8 mouse cellular contexts compared by ENCODE assay signal in genomic region chr9:123529392-123530157, GRCm38 (mm10). TPM values are rescaled to one million over a fixed set of nuclear protein-coding genes. Genes with fewer than 3 reads are reported as not detected.
DNase-seq lines count a peak whose midpoint lies in the region; ATAC-seq and TF ChIP-seq lines count a peak whose summit lies in the region.

TSS of gene Sacm1l (plus strand) at chr9:123529759.

- H3K4me2 ChIP-seq in forebrain, embryonic 16.5 days (ENCODE audit: low read length) = peak within 1 kb of the TSS; percentile 79
- H3K4me2 ChIP-seq in lung, embryonic 14.5 days = peak within 1 kb of the TSS; percentile 71

- H3K4me1 ChIP-seq in G1E (ENCODE audit: insufficient read depth, low read depth, low read length) = peaks cover 35% of the 10 kb centered on the region
- H3K4me1 ChIP-seq in forebrain, embryonic 16.5 days (replicated peaks; ENCODE audit: control insufficient read depth, insufficient read depth, low read length) = peaks cover 20% of the 10 kb centered on the region
- H3K4me1 ChIP-seq in lung, embryonic 14.5 days (ENCODE audit: insufficient read depth) = peaks cover 7% of the 10 kb centered on the region; the same call in 1 of the 2 replicates
- H3K4me1 ChIP-seq in olfactory bulb, adult 2 months (ENCODE audit: control insufficient read depth, insufficient read depth, low read length) = no peaks in the 10 kb centered on the region
- H3K4me1 ChIP-seq in thymus, adult 2 months (replicated peaks; ENCODE audit: control insufficient read depth, insufficient read depth, low read length) = peaks cover 4% of the 10 kb centered on the region

- TF ChIP-seq CTCF in G1E (IDR thresholded peaks at IDR 0.05; ENCODE audit: low read depth, low read length) = no peak
- TF ChIP-seq CTCF in layer of hippocampus, adult 2 months (conservative IDR thresholded peaks at IDR 0.05) = no peak
- no peak for TF ChIP-seq CTCF in lung, embryonic 14.5 days (IDR thresholded peaks at IDR 0.05; ENCODE audit: low read depth)
- TF ChIP-seq CTCF in olfactory bulb, adult 2 months (IDR thresholded peaks at IDR 0.05; ENCODE audit: insufficient read depth, low read depth, low read length) = no peak
- TF ChIP-seq CTCF in thymus, adult 2 months (IDR thresholded peaks at IDR 0.05; ENCODE audit: borderline replicate concordance, control insufficient read depth, extremely low read depth, insufficient read depth, low read length, poor library complexity) = peak; percentile 47; the same call in 1 of the 2 replicates

- peak; percentile 61; the same call in 1 of the 2 replicates for TF ChIP-seq POLR2A in olfactory bulb, adult 2 months (IDR thresholded peaks at IDR 0.05; ENCODE audit: insufficient read depth, low read depth, low read length)
- TF ChIP-seq POLR2A in thymus, adult 2 months (IDR thresholded peaks at IDR 0.05; ENCODE audit: control insufficient read depth, extremely low read depth, insufficient read depth, low read length, poor library complexity) = peak; percentile 75

- H3K27ac ChIP-seq in forebrain, embryonic 16.5 days (ENCODE audit: low read length) = peak within 1 kb of the TSS; percentile 92
- peak within 1 kb of the TSS; percentile 98 for H3K27ac ChIP-seq in layer of hippocampus, adult 2 months
- H3K27ac ChIP-seq in lung, embryonic 14.5 days (ENCODE audit: low read depth) = peak within 1 kb of the TSS; percentile 95
- H3K27ac ChIP-seq in olfactory bulb, adult 2 months (ENCODE audit: insufficient read depth, low read depth, low read length) = peak within 1 kb of the TSS; percentile 99
- H3K27ac ChIP-seq in thymus, adult 2 months (ENCODE audit: control insufficient read depth, insufficient read depth, low read length) = peak within 1 kb of the TSS; percentile 74

- H3K36me3 ChIP-seq in G1E (replicated peaks) = peaks cover 6% of the 10 kb centered on the region
- H3K36me3 ChIP-seq in forebrain, embryonic 16.5 days (ENCODE audit: control insufficient read depth, insufficient read depth) = no peaks in the 10 kb centered on the region
- no peaks in the 10 kb centered on the region for H3K36me3 ChIP-seq in lung, embryonic 14.5 days (ENCODE audit: insufficient read depth)
- no peaks in the 10 kb centered on the region for H3K36me3 ChIP-seq in thymus, adult 2 months (ENCODE audit: control insufficient read depth, insufficient read depth, low read length)

- H3K4me3 ChIP-seq in G1E (ENCODE audit: low read depth, low read length) = peak within 1 kb of the TSS; percentile 96
- peak within 1 kb of the TSS; percentile 97 for H3K4me3 ChIP-seq in forebrain, embryonic 16.5 days (replicated peaks; ENCODE audit: low read length)
- peak within 1 kb of the TSS; percentile 93 for H3K4me3 ChIP-seq in layer of hippocampus, adult 2 months
- H3K4me3 ChIP-seq in lung, embryonic 14.5 days (ENCODE audit: low read depth, low read length) = peak within 1 kb of the TSS; percentile 95
- peak within 1 kb of the TSS; percentile 97 for H3K4me3 ChIP-seq in olfactory bulb, adult 2 months (ENCODE audit: insufficient read depth, low read depth, low read length)
- peak within 1 kb of the TSS; percentile 75 for H3K4me3 ChIP-seq in thymus, adult 2 months (ENCODE audit: control insufficient read depth, insufficient read depth, low read length)

- H3K9ac ChIP-seq in forebrain, embryonic 16.5 days (replicated peaks; ENCODE audit: low read depth, low read length) = peak within 1 kb of the TSS; percentile 95
- H3K9ac ChIP-seq in lung, embryonic 14.5 days = peak within 1 kb of the TSS; percentile 95

- intact Hi-C loops in heart, postnatal 36 days (cut with DNase I) = loop anchor here (5.0 to 10.0 kb wide), 3 partner anchors 165 to 375 kb away; partner anchors contain the start of genes Clec3b, Lars2 and Tmem158

- peak; percentile 99 for ATAC-seq in G1E (ENCODE audit: extremely low read depth, insufficient number of reproducible peaks, low FRiP score, poor library complexity, severe bottlenecking)
- ATAC-seq in forebrain, embryonic 16.5 days = peak; percentile 99
- peak; percentile 99 for ATAC-seq in lung, embryonic 14.5 days (ENCODE audit: insufficient read depth)

- 0% methylated on average over 77 of the region's 79 CpGs for WGBS in forebrain, embryonic 16.5 days
- WGBS in lung, embryonic 14.5 days = under 1% methylated on average over 79 of the region's 79 CpGs
- WGBS in olfactory bulb, adult 2 months = under 1% methylated on average over 79 of the region's 79 CpGs
- under 1% methylated on average over 78 of the region's 79 CpGs for WGBS in thymus, adult 2 months

- no peaks in the 10 kb centered on the region for H3K27me3 ChIP-seq in G1E (ENCODE audit: insufficient read depth, low read length)
- no peaks in the 10 kb centered on the region for H3K27me3 ChIP-seq in forebrain, embryonic 16.5 days (replicated peaks; ENCODE audit: control insufficient read depth, insufficient read depth, low read length)
- no peaks in the 10 kb centered on the region for H3K27me3 ChIP-seq in lung, embryonic 14.5 days (ENCODE audit: insufficient read depth, low read length)
- no peaks in the 10 kb centered on the region for H3K27me3 ChIP-seq in thymus, adult 2 months (ENCODE audit: control insufficient read depth, insufficient read depth, low read length)

- DNase-seq in G1E (ENCODE audit: low spot score) = peak; percentile 95
- peak; percentile 99 for DNase-seq in cerebellum, adult 18-20 months
- peak; percentile 96 to 97 for DNase-seq in heart, postnatal 36 days
- DNase-seq in layer of hippocampus, adult 2 months (ENCODE audit: low spot score in 2 of 2) = peak; percentile 98 to 99
- DNase-seq in lung, embryonic 14.5 days = peak; percentile 99
- peak; percentile 96 for DNase-seq in thymus, adult 2 months

- H3K9me3 ChIP-seq in G1E (replicated peaks) = no peaks in the 10 kb centered on the region
- no peaks in the 10 kb centered on the region for H3K9me3 ChIP-seq in forebrain, embryonic 16.5 days (ENCODE audit: control insufficient read depth, low read length)
- H3K9me3 ChIP-seq in lung, embryonic 14.5 days (ENCODE audit: low read depth, low read length) = no peaks in the 10 kb centered on the region

RNA-seq across cellular contexts. Expression of gene Sacm1l, which starts in this region (rescaled TPM):
- 42.3 and 43.3 TPM in 2 replicates for total RNA-seq in G1E (2014; fragmentation: Nextera tagmentation)
- total RNA-seq in G1E (2017) = 54.7 and 59.7 TPM in 2 replicates
- polyA plus RNA-seq in G1E (2012) = 1.8 and 2.0 TPM in 2 replicates
- polyA plus RNA-seq in forebrain, embryonic 16.5 days (2015; fragmentation: Nextera tagmentation; extraction: Ambion mirVana) = 54.2 and 60.3 TPM in 2 replicates
- total RNA-seq in heart, postnatal 36 days (2021) = 10 to 100 TPM; 32.2 to 32.9 TPM
- 10 to 100 TPM; 53.7 to 56.8 TPM for total RNA-seq in layer of hippocampus, adult 2 months (2021)
- polyA plus RNA-seq in lung, embryonic 14.5 days (2014; fragmentation: Nextera tagmentation; extraction: Ambion mirVana) = 47.6 and 53.0 TPM in 2 replicates
- polyA plus RNA-seq in olfactory bulb, adult 2 months (2012; ENCODE audit: insufficient read depth, insufficient read length, low replicate concordance, missing spikeins) = not detected in 2 replicates
- polyA plus RNA-seq in thymus, adult 2 months (2012; rRNA removed) = 8.1 and 8.6 TPM in 2 replicates

Comparison
In these comparisons a context has a peak if more than half of its experiments do, and no peak if none do; other contexts are left out.
1. Peak in every context shown above with its lines: DNase-seq, ATAC-seq, H3K4me3 ChIP-seq and H3K27ac ChIP-seq.